Mouse (Mus musculus) limb, embryonic 11.5 days (tissue): ENCODE measurements around the gene Sprr2a2. TPM values are rescaled to one million over a fixed set of nuclear protein-coding genes. Genes with fewer than 3 reads are reported as not detected.
"Not testable (repeated sequence)": the region's sequence is repeated elsewhere in the genome, so short reads cannot be mapped to it uniquely, and the experiment has no call there.

ENCODE experiments used
- ATAC-seq: fragments of 200-750 bp; cut with Nextera tagmentation; 2 replicates; pipeline ENCODE4 v1.8.0; 2017; ENCODE audit warnings: low read depth; ENCODE audit not compliant: insufficient number of reproducible peaks, low FRiP score, low TSS enrichment
- DNase-seq: peaks from one replicate; pipeline ENCODE4 v3.0.0-alpha.2; 2015; ENCODE audit warnings: low spot score
- H3K27ac ChIP-seq: fragments of 300-500 bp; sonication (generic); replicated peaks from 2 replicates; pipeline ENCODE4 v1.5.1; 2014; ENCODE audit warnings: low read depth, mild to moderate bottlenecking, low read length
- H3K27me3 ChIP-seq: fragments of 300-500 bp; sonication (generic); 2 replicates; pipeline ENCODE4 v1.6.1; 2014; ENCODE audit warnings: mild to moderate bottlenecking, low read length, mixed read lengths; ENCODE audit not compliant: control insufficient read depth, insufficient read depth
- H3K36me3 ChIP-seq: fragments of 300-500 bp; sonication (generic); 2 replicates; pipeline ENCODE4 v1.6.1; 2014; ENCODE audit warnings: mild to moderate bottlenecking, low read length, moderate library complexity, mixed read lengths; ENCODE audit not compliant: control insufficient read depth, insufficient read depth
- H3K4me1 ChIP-seq: fragments of 300-500 bp; sonication (generic); 2 replicates; pipeline ENCODE4 v1.6.1; 2014; ENCODE audit warnings: low read length, mixed read lengths; ENCODE audit not compliant: control insufficient read depth, insufficient read depth
- H3K4me2 ChIP-seq: fragments of 300-500 bp; sonication (generic); 2 replicates; pipeline ENCODE4 v1.6.1; 2014; ENCODE audit warnings: low read depth, mild to moderate bottlenecking, moderate library complexity; ENCODE audit not compliant: severe bottlenecking
- H3K4me3 ChIP-seq: fragments of 300-500 bp; sonication (generic); 2 replicates; pipeline ENCODE4 v1.5.1; 2014; ENCODE audit warnings: low read depth, low read length
- H3K9ac ChIP-seq: fragments of 300-500 bp; sonication (generic); 2 replicates; pipeline ENCODE4 v1.6.1; 2014; ENCODE audit warnings: mild to moderate bottlenecking, low read length
- H3K9me3 ChIP-seq: fragments of 300-500 bp; sonication (generic); 2 replicates; pipeline ENCODE4 v1.6.1; 2016; ENCODE audit warnings: low read length; ENCODE audit not compliant: control insufficient read depth
- WGBS: fragments of 180-500 bp; shearing (Covaris S2); extraction: QIAGEN DNeasy Blood & Tissue Kit; methylation state at CpG from one replicate; pipeline ENCODE4 v1.1.7; 2014; 5-methylcytosine and 5-hydroxymethylcytosine counted together
- polyA plus RNA-seq: library from polyadenylated mRNA; unstranded; fragments of >200 nt; fragmentation: Nextera tagmentation; extraction: Ambion mirVana; gene quantifications from 2 replicates; pipeline ENCODE4 v1.2.1, GENCODE M21; 2014

Gene Sprr2a2
- polyA plus RNA-seq, 1 experiment from 2014 or later, result not detected

- not testable (repeated sequence) for H3K4me1 ChIP-seq, H3K9me3 ChIP-seq, H3K27ac ChIP-seq, DNase-seq, H3K4me2 ChIP-seq, H3K27me3 ChIP-seq, H3K9ac ChIP-seq, H3K4me3 ChIP-seq, H3K36me3 ChIP-seq
- ATAC-seq, result peak; percentile 53
Observed at GRCm38 (mm10) chr3:92223708-92224107, 8.0 kb downstream of the Sprr2a2 start.

GRCm38 (mm10) chr3:92227410-92227809 is 11.7 kb downstream of the Sprr2a2 start:
- WGBS, result 75% methylated on average over 3 of the region's 3 CpGs
- H3K9ac ChIP-seq, H3K4me2 ChIP-seq, ATAC-seq, DNase-seq, H3K27me3 ChIP-seq, H3K4me1 ChIP-seq, H3K4me3 ChIP-seq, H3K9me3 ChIP-seq, H3K27ac ChIP-seq, H3K36me3 ChIP-seq: not testable (repeated sequence)

DNA sequence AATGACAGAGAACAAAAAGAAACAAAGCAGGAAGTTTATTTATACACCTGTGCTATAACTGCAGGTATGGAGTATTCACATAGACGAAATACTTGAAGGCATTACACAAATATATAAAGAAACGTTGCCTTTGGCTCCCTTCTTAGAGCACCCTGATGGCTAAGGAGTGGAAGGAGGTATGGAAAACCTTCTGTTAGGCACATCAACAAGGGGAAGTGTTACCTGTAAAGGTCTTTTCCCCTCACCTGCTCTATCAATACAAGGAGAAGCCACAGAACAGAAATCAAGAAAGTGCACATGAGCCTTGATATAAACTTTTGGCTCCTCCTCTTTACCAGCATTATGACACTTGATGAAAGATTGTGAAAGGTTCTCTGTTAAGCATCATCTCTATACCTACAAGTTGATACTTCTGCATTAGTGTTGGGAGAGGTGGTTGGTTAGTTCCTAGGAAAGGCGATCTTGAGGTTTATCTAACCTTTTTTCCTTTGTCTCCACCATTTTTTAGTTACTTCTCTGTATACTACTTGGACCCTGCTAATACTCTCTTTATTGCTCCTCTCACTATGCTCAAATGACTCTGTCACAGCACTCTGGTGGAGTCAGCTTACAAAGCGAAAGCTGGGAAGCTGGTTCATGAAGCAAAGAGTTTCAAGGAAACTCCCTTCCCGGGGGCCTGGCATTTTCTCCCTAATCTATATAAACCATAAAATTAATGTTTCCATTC is 20.9 kb downstream of the Sprr2a2 start:
- DNase-seq, H3K27me3 ChIP-seq, H3K4me2 ChIP-seq, H3K27ac ChIP-seq, H3K4me1 ChIP-seq, H3K36me3 ChIP-seq, H3K9ac ChIP-seq, H3K4me3 ChIP-seq, H3K9me3 ChIP-seq: not testable (repeated sequence)
- WGBS, result no CpG with 5 or more reads among the region's 5 CpGs
- ATAC-seq, result peak; percentile 9; the same call in 1 of the 2 replicates

GRCm38 (mm10) chr3:92238736-92239135 is 23.0 kb downstream of the Sprr2a2 start:
- not testable (repeated sequence) for H3K4me2 ChIP-seq, H3K4me1 ChIP-seq, H3K9ac ChIP-seq, H3K36me3 ChIP-seq, H3K9me3 ChIP-seq, ATAC-seq, DNase-seq, H3K4me3 ChIP-seq, H3K27ac ChIP-seq, H3K27me3 ChIP-seq

DNA sequence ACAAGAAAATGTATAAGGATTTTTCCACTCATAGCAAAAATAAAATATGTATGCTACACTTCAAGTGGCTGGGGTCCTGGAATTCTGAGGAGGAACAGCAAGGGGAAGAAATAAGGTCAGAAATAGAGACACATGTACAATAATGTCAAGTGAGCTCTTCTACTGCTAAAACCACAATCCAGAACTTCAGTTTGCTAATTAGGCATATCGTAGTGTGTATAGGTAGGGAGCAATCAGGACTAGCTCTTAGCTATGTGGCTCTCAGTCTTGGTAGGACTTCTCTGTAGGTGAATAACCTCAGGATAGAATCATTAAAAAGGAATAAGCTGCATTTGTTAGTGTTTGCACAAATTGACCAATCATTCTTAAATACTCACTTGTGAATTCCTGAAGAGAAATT is 23.5 kb downstream of the Sprr2a2 start:
- not testable (repeated sequence) for H3K4me2 ChIP-seq, DNase-seq, H3K9ac ChIP-seq, H3K27me3 ChIP-seq, H3K36me3 ChIP-seq, H3K27ac ChIP-seq, ATAC-seq, H3K9me3 ChIP-seq, H3K4me1 ChIP-seq, H3K4me3 ChIP-seq
- WGBS, result no CpG with 5 or more reads among the region's 1 CpGs

GRCm38 (mm10) chr3:92244833-92245232 is 29.1 kb downstream of the Sprr2a2 start:
- not testable (repeated sequence) for H3K4me3 ChIP-seq

DNA sequence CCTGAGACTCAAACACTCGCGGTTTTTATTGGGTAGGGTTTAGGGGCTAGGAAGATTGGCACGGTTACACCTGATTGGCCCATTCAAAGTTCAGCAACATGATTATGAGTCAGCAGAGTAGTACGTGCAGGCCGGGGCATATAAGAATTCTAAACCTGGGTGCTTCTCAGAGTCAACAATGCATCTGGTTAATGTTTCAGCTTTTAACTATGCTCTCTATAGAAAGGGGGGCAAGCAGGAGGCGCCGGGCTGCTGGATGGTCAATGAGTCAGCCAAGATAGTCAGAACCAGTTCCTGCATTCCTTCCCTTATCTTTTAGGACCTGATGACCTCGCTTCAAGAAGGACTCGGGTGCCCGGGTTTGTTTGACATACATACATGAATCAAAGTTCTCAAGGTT is 30.5 kb downstream of the Sprr2a2 start:
- DNase-seq, H3K4me3 ChIP-seq, H3K27me3 ChIP-seq, H3K4me1 ChIP-seq, H3K36me3 ChIP-seq, H3K9ac ChIP-seq, ATAC-seq, H3K4me2 ChIP-seq, H3K27ac ChIP-seq, H3K9me3 ChIP-seq: not testable (repeated sequence)
- no CpG with 5 or more reads among the region's 10 CpGs for WGBS

More at GRCm38 (mm10) chr3:92244833-92245232, 29.1 kb downstream of the Sprr2a2 start:
- H3K27me3 ChIP-seq, H3K27ac ChIP-seq, H3K36me3 ChIP-seq, H3K9me3 ChIP-seq, H3K9ac ChIP-seq, H3K4me2 ChIP-seq, H3K4me1 ChIP-seq, DNase-seq: not testable (repeated sequence)
- ATAC-seq, result 0 out of 2 replicates have a peak, but pooled peaks have one; percentile 24

GRCm38 (mm10) chr3:92248494-92248893 is 32.8 kb downstream of the Sprr2a2 start:
- not testable (repeated sequence) for H3K27me3 ChIP-seq

DNA sequence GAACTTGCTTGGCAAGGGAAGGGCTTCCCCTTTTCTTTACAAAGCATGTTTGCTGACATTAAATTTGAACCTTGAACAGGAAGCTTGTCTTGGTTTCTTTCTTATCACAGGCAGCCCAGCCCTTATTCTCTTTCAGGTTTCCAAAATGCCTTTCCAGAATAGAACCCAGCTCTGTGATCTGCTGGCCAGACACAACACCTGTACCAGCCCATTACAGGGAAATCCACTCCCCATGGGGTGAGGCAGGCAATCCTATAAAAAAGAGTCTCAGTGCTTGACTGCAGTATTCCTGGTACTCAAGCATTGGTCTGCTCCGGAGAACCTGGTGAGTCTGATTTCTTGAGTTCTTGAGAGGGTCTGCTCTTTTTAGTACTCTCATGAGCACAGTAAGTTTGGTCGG is 34.7 kb downstream of the Sprr2a2 start:
- H3K9ac ChIP-seq, H3K36me3 ChIP-seq, H3K9me3 ChIP-seq, H3K4me1 ChIP-seq, H3K4me3 ChIP-seq, ATAC-seq, H3K4me2 ChIP-seq, DNase-seq, H3K27me3 ChIP-seq, H3K27ac ChIP-seq: not testable (repeated sequence)
- WGBS, result 92% methylated on average over 1 of the region's 2 CpGs

More at GRCm38 (mm10) chr3:92248494-92248893, 32.8 kb downstream of the Sprr2a2 start:
- not testable (repeated sequence) for DNase-seq, H3K27ac ChIP-seq, ATAC-seq, H3K9me3 ChIP-seq, H3K4me3 ChIP-seq, H3K4me1 ChIP-seq, H3K36me3 ChIP-seq, H3K9ac ChIP-seq, H3K4me2 ChIP-seq
